Mouse (Mus musculus) G1E-ER4 (cell line): ENCODE results near the gene Elmo2. TPM values are rescaled to one million over a fixed set of nuclear protein-coding genes. Genes with fewer than 3 reads are reported as not detected.

Experiments
- GATA1 ChIP-seq: IDR thresholded peaks from one replicate; pipeline ENCODE4 v1.8.0; 2012; ENCODE audit warnings: low read length, inconsistent platforms
- polyA plus RNA-seq: library from polyadenylated mRNA; stranded (reverse); fragments of >175 nt; gene quantifications from 2 replicates; pipeline ENCODE4 v1.2.3, GENCODE M21; 2012

The Elmo2 gene
- polyA plus RNA-seq, 1 experiment, result 6.9 TPM

- no peak for TF ChIP-seq GATA1
These were observed 12.1 kb downstream of the Elmo2 start for GRCm38 (mm10) chr2:165314197-165314596.

GRCm38 (mm10) chr2:165312381-165312780 lies 13.9 kb downstream of the Elmo2 start:
- TF ChIP-seq GATA1, result no peak

GRCm38 (mm10) chr2:165311577-165311976 lies 14.7 kb downstream of the Elmo2 start:
- TF ChIP-seq GATA1, result no peak

GRCm38 (mm10) chr2:165310818-165311425 lies 15.4 kb downstream of the Elmo2 start:
- TF ChIP-seq GATA1, result no peak

GRCm38 (mm10) chr2:165307801-165308200 lies 18.5 kb downstream of the Elmo2 start:
- no peak for TF ChIP-seq GATA1

- no peak for TF ChIP-seq GATA1
These were observed 20.8 kb downstream of the Elmo2 start for GRCm38 (mm10) chr2:165305438-165305837.

GRCm38 (mm10) chr2:165304819-165305218 lies 21.5 kb downstream of the Elmo2 start:
- TF ChIP-seq GATA1, result no peak

GRCm38 (mm10) chr2:165303354-165304012 lies 22.8 kb downstream of the Elmo2 start:
- no peak for TF ChIP-seq GATA1

- no peak for TF ChIP-seq GATA1
These were observed 24.9 kb downstream of the Elmo2 start for GRCm38 (mm10) chr2:165301409-165301808.

- TF ChIP-seq GATA1, result no peak
These were observed 25.4 kb downstream of the Elmo2 start for GRCm38 (mm10) chr2:165300885-165301284.

- no peak for TF ChIP-seq GATA1
These were observed 25.9 kb downstream of the Elmo2 start for GRCm38 (mm10) chr2:165300424-165300823.

GRCm38 (mm10) chr2:165297429-165297828 lies 28.9 kb downstream of the Elmo2 start:
- no peak for TF ChIP-seq GATA1

GRCm38 (mm10) chr2:165296571-165296970 lies 29.7 kb downstream of the Elmo2 start:
- no peak for TF ChIP-seq GATA1

- no peak for TF ChIP-seq GATA1
These were observed 37.8 kb downstream of the Elmo2 start for GRCm38 (mm10) chr2:165288315-165289031.

- TF ChIP-seq GATA1, result no peak
These were observed 38.9 kb downstream of the Elmo2 start, which contains the start of gene Slc35c2 for GRCm38 (mm10) chr2:165287202-165287984. Slc35c2 (minus strand) TSS chr2:165287869.
